In the genomic region with DNA sequence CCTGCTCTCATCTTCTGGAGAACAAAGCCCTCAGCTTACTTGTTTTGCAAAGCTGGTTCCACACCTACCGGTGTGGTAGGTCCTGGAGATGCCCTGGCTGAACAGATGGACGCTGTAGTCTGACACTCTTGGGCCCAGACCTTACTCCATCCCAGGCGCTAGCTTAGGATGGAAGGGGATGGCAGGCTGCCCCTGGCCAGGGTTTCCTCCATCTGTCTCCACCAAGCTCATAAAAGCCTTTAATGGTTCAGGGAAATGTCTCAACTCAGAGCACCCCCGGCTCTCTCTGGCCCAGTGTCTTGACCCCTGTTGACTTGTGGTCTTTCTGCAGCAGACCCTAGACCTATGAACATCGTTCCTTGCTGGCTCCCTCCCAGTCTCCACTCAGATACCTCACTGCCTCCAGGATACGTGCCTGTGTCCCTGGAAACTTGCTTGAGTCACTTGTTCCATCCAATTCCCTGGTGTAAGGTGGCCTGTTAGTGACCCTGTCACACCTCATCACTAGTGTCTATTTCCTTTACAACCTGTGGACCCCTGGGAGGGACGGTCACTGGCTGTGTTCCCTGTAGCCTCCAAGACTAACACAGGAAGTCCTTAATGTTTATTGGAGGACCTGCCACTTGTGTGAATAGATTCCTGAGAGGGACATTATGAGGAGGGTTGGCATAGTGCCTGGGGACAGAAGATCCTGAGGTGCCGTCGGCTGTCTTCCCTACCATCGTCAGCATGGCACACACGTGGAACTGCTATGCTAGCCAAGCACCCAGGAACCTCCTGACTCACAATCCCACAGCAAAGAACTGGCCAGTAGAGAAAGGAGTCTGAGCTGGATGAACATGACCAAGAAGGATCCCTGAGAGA, we compare ENCODE assay signal across 9 mouse cellular contexts. TPM values are rescaled to one million over a fixed set of nuclear protein-coding genes. Genes with fewer than 3 reads are reported as not detected.
DNase-seq lines count a peak whose midpoint lies in the region; ATAC-seq and TF ChIP-seq lines count a peak whose summit lies in the region.
"Had no signal": no experiment of that assay in that cellular context is flagged by ENCODE, and none has a peak within 500 bp of the region (broad histone marks: within the 10 kb centered on the region; RNA-seq: fewer than 3 reads in every experiment).

No protein-coding gene starts in this region.

- no peak for ATAC-seq in liver, embryonic 12.5 days
- no peak for ATAC-seq in intestine, postnatal 0 days
- ATAC-seq in midbrain, embryonic 11.5 days (ENCODE audit: low FRiP score) = no peak

- no peaks in the 10 kb centered on the region for H3K36me3 ChIP-seq in liver, adult 2 months (ENCODE audit: control insufficient read depth, insufficient read depth, low read length)
- H3K36me3 ChIP-seq in liver, embryonic 12.5 days = no peaks in the 10 kb centered on the region
- peaks cover 3% of the 10 kb centered on the region; the same call in 1 of the 2 replicates for H3K36me3 ChIP-seq in intestine, postnatal 0 days (ENCODE audit: control insufficient read depth, insufficient read depth)
- H3K36me3 ChIP-seq in small intestine, adult 2 months (ENCODE audit: control insufficient read depth, insufficient read depth, low read length) = peaks cover 14% of the 10 kb centered on the region
- H3K36me3 ChIP-seq in midbrain, embryonic 11.5 days (ENCODE audit: control insufficient read depth, insufficient read depth, low read length) = no peaks in the 10 kb centered on the region

- TF ChIP-seq CTCF in liver, adult 2 months (IDR thresholded peaks at IDR 0.05; ENCODE audit: low read depth, low read length) = no peak; the same call in 1 of the 2 replicates
- no peak for TF ChIP-seq CTCF in intestine, postnatal 0 days (IDR thresholded peaks at IDR 0.05; ENCODE audit: low read depth)
- no peak for TF ChIP-seq CTCF in small intestine, adult 2 months (IDR thresholded peaks at IDR 0.05; ENCODE audit: extremely low read depth, insufficient read length, insufficient replicate concordance, low read depth, low read length)

- H3K9ac ChIP-seq in liver, adult 2 months (ENCODE audit: low read depth, low read length) = peak overlapping the region; percentile 2; the same call in 1 of the 2 replicates
- H3K9ac ChIP-seq in liver, embryonic 12.5 days = no peak overlapping the region
- H3K9ac ChIP-seq in intestine, postnatal 0 days (ENCODE audit: low read depth, low read length) = no peak overlapping the region
- H3K9ac ChIP-seq in midbrain, embryonic 11.5 days (ENCODE audit: low read length) = no peak overlapping the region
- H3K9ac ChIP-seq: midbrain, embryonic 12.5 days had no signal

- H3K4me1 ChIP-seq in liver, adult 2 months (ENCODE audit: control insufficient read depth, insufficient read depth, low read length) = peaks cover 45% of the 10 kb centered on the region
- peaks cover 32% of the 10 kb centered on the region for H3K4me1 ChIP-seq in liver, embryonic 12.5 days
- peaks cover 5% of the 10 kb centered on the region for H3K4me1 ChIP-seq in intestine, postnatal 0 days (replicated peaks; ENCODE audit: control insufficient read depth, insufficient read depth, low read length)
- H3K4me1 ChIP-seq in small intestine, adult 2 months (ENCODE audit: control insufficient read depth, insufficient read depth, insufficient read length, low read length) = peaks cover 27% of the 10 kb centered on the region
- no peaks in the 10 kb centered on the region for H3K4me1 ChIP-seq in midbrain, embryonic 11.5 days (ENCODE audit: control insufficient read depth, insufficient read depth, low read length)

- H3K4me2 ChIP-seq in liver, embryonic 12.5 days = no peak overlapping the region
- no peak overlapping the region for H3K4me2 ChIP-seq in intestine, postnatal 0 days (replicated peaks; ENCODE audit: low read depth)
- no peak overlapping the region for H3K4me2 ChIP-seq in midbrain, embryonic 11.5 days
- H3K4me2 ChIP-seq: midbrain, embryonic 12.5 days had no signal

- peak; percentile 78 for DNase-seq in liver, adult 2 months (ENCODE audit: extremely low read depth, low read depth, low spot score)
- DNase-seq in cerebellum, postnatal 10 days = peak; percentile 95 to 97
- DNase-seq in T-cell, adult 2 months (ENCODE audit: low spot score) = no peak
- DNase-seq in midbrain, embryonic 11.5 days (ENCODE audit: low spot score, missing footprints) = no peak

- H3K27me3 ChIP-seq in liver, adult 2 months (ENCODE audit: control insufficient read depth, insufficient read depth, low read length) = no peaks in the 10 kb centered on the region
- 0 out of 2 replicates have a peak, but pooled peaks cover 3% of the 10 kb centered on the region for H3K27me3 ChIP-seq in liver, embryonic 12.5 days (replicated peaks)
- H3K27me3 ChIP-seq in intestine, postnatal 0 days (replicated peaks; ENCODE audit: control insufficient read depth, insufficient read depth, low read length) = no peaks in the 10 kb centered on the region
- no peaks in the 10 kb centered on the region for H3K27me3 ChIP-seq in small intestine, adult 2 months (ENCODE audit: control insufficient read depth, insufficient read depth, low read length)
- no peaks in the 10 kb centered on the region for H3K27me3 ChIP-seq in midbrain, embryonic 11.5 days (ENCODE audit: control insufficient read depth, insufficient read depth, low read length)

- peaks cover 9% of the 10 kb centered on the region; the same call in 1 of the 2 replicates for H3K79me2 ChIP-seq in liver, adult 2 months (ENCODE audit: control insufficient read depth, insufficient read depth, low read length)

- TF ChIP-seq POLR2A in liver, adult 2 months (IDR thresholded peaks at IDR 0.05; ENCODE audit: extremely low read depth, insufficient read depth, low read length) = 0 out of 2 replicates have a peak, but pooled peaks have one; percentile 20
- no peak; the same call in 1 of the 2 replicates for TF ChIP-seq POLR2A in small intestine, adult 2 months (IDR thresholded peaks at IDR 0.05; ENCODE audit: low read depth, low read length)

- H3K4me3 ChIP-seq in liver, adult 2 months (ENCODE audit: insufficient read depth, low read depth, low read length) = no peak overlapping the region
- H3K4me3 ChIP-seq in liver, embryonic 12.5 days = no peak overlapping the region
- no peak overlapping the region for H3K4me3 ChIP-seq in intestine, postnatal 0 days (ENCODE audit: low read depth, low read length)
- no peak overlapping the region for H3K4me3 ChIP-seq in small intestine, adult 2 months (ENCODE audit: low read depth, low read length)
- no peak overlapping the region for H3K4me3 ChIP-seq in midbrain, embryonic 11.5 days (ENCODE audit: low read depth, low read length)
- H3K4me3 ChIP-seq: layer of hippocampus, adult 2 months; midbrain, embryonic 12.5 days had no signal

- WGBS in liver, adult 2 months = 27% methylated on average over 11 of the region's 11 CpGs
- 61% methylated on average over 11 of the region's 11 CpGs for WGBS in liver, embryonic 12.5 days (ENCODE audit: insufficient replicate concordance)
- 31% methylated on average over 11 of the region's 11 CpGs for WGBS in intestine, postnatal 0 days
- WGBS in small intestine, adult 2 months = 16% methylated on average over 11 of the region's 11 CpGs
- 81% methylated on average over 11 of the region's 11 CpGs for WGBS in midbrain, embryonic 11.5 days

- H3K27ac ChIP-seq in liver, adult 2 months (replicated peaks; ENCODE audit: insufficient read depth, low read depth, low read length) = peak overlapping the region; percentile 85
- H3K27ac ChIP-seq in liver, embryonic 12.5 days = no peak overlapping the region
- peak overlapping the region; percentile 47 for H3K27ac ChIP-seq in intestine, postnatal 0 days (ENCODE audit: low read depth, low read length)
- peak overlapping the region; percentile 64 for H3K27ac ChIP-seq in small intestine, adult 2 months (ENCODE audit: insufficient read depth, low read depth, low read length)
- H3K27ac ChIP-seq in midbrain, embryonic 11.5 days (ENCODE audit: low read depth, low read length) = no peak overlapping the region
- H3K27ac ChIP-seq: layer of hippocampus, adult 2 months; midbrain, embryonic 12.5 days had no signal

- no peaks in the 10 kb centered on the region for H3K9me3 ChIP-seq in liver, embryonic 12.5 days (replicated peaks)
- H3K9me3 ChIP-seq in intestine, postnatal 0 days (ENCODE audit: control insufficient read depth) = no peaks in the 10 kb centered on the region
- H3K9me3 ChIP-seq in midbrain, embryonic 11.5 days (ENCODE audit: control insufficient read depth, low read length) = no peaks in the 10 kb centered on the region
- H3K9me3 ChIP-seq: midbrain, embryonic 12.5 days had no signal

RNA-seq across cellular contexts. Expression of gene Ehd1, which starts 9.0 kb away (rescaled TPM):
- 25.3 and 29.7 TPM in 2 replicates for total RNA-seq in liver, adult 2 months (2014; rRNA removed)
- 140 and 154 TPM in 2 replicates for polyA plus RNA-seq in liver, adult 2 months (2012; rRNA removed)
- 85.4 and 91.9 TPM in 2 replicates for polyA plus RNA-seq in liver, embryonic 12.5 days (2016; fragmentation: Nextera tagmentation; extraction: Ambion mirVana)
- 177 and 201 TPM in 2 replicates for polyA plus RNA-seq in intestine, postnatal 0 days (2015; fragmentation: Nextera tagmentation; extraction: Ambion mirVana)
- 315 and 714 TPM in 2 replicates for polyA plus RNA-seq in small intestine, adult 2 months (2012; rRNA removed)
- polyA plus RNA-seq in midbrain, embryonic 11.5 days (2014; fragmentation: Nextera tagmentation; extraction: Ambion mirVana) = 64.1 and 68.2 TPM in 2 replicates

RNA-seq across cellular contexts. Expression of gene Atg2a, which starts 26.1 kb away (rescaled TPM):
- total RNA-seq in liver, adult 2 months (2014; rRNA removed) = 9.1 and 16.0 TPM in 2 replicates
- polyA plus RNA-seq in liver, adult 2 months (2012; rRNA removed) = 26.8 and 32.3 TPM in 2 replicates
- 7.1 and 8.2 TPM in 2 replicates for polyA plus RNA-seq in liver, embryonic 12.5 days (2016; fragmentation: Nextera tagmentation; extraction: Ambion mirVana)
- 3.6 and 4.0 TPM in 2 replicates for polyA plus RNA-seq in intestine, postnatal 0 days (2015; fragmentation: Nextera tagmentation; extraction: Ambion mirVana)
- polyA plus RNA-seq in small intestine, adult 2 months (2012; rRNA removed) = 37.0 and 68.8 TPM in 2 replicates
- polyA plus RNA-seq in midbrain, embryonic 11.5 days (2014; fragmentation: Nextera tagmentation; extraction: Ambion mirVana) = 7.1 and 8.1 TPM in 2 replicates

RNA-seq across cellular contexts. Expression of gene Ppp2r5b, which starts 31.9 kb away (rescaled TPM):
- total RNA-seq in liver, adult 2 months (2014; rRNA removed) = 3.2 and 3.3 TPM in 2 replicates
- 12.5 and 14.5 TPM in 2 replicates for polyA plus RNA-seq in liver, adult 2 months (2012; rRNA removed)
- polyA plus RNA-seq in liver, embryonic 12.5 days (2016; fragmentation: Nextera tagmentation; extraction: Ambion mirVana) = 6.4 TPM in 2 replicates
- polyA plus RNA-seq in intestine, postnatal 0 days (2015; fragmentation: Nextera tagmentation; extraction: Ambion mirVana) = 15.2 and 17.1 TPM in 2 replicates
- 64.2 and 112 TPM in 2 replicates for polyA plus RNA-seq in small intestine, adult 2 months (2012; rRNA removed)
- polyA plus RNA-seq in midbrain, embryonic 11.5 days (2014; fragmentation: Nextera tagmentation; extraction: Ambion mirVana) = 39.1 and 41.0 TPM in 2 replicates

RNA-seq across cellular contexts. Expression of gene Cdc42bpg, which starts 38.7 kb away (rescaled TPM):
- total RNA-seq in liver, adult 2 months (2014; rRNA removed) = 3.1 and 4.6 TPM in 2 replicates
- 6.7 and 7.3 TPM in 2 replicates for polyA plus RNA-seq in liver, adult 2 months (2012; rRNA removed)
- polyA plus RNA-seq in liver, embryonic 12.5 days (2016; fragmentation: Nextera tagmentation; extraction: Ambion mirVana) = 0.20 TPM in 2 replicates
- 1.8 and 2.3 TPM in 2 replicates for polyA plus RNA-seq in intestine, postnatal 0 days (2015; fragmentation: Nextera tagmentation; extraction: Ambion mirVana)
- 26.0 and 53.2 TPM in 2 replicates for polyA plus RNA-seq in small intestine, adult 2 months (2012; rRNA removed)
- polyA plus RNA-seq in midbrain, embryonic 11.5 days (2014; fragmentation: Nextera tagmentation; extraction: Ambion mirVana) = 0.23 and 0.42 TPM in 2 replicates

RNA-seq across cellular contexts. Expression of gene Gpha2, which starts 41.4 kb away (rescaled TPM):
- 0.27 and 0.28 TPM in 2 replicates for total RNA-seq in liver, adult 2 months (2014; rRNA removed)
- polyA plus RNA-seq in liver, adult 2 months (2012; rRNA removed) = not detected in 2 replicates
- polyA plus RNA-seq in liver, embryonic 12.5 days (2016; fragmentation: Nextera tagmentation; extraction: Ambion mirVana) = not detected in 2 replicates
- polyA plus RNA-seq in intestine, postnatal 0 days (2015; fragmentation: Nextera tagmentation; extraction: Ambion mirVana) = 0.26 and 0.34 TPM in 2 replicates
- polyA plus RNA-seq in small intestine, adult 2 months (2012; rRNA removed) = 0.74 TPM in 1 of 2 replicates, not detected in the other
- 0.39 and 0.40 TPM in 2 replicates for polyA plus RNA-seq in midbrain, embryonic 11.5 days (2014; fragmentation: Nextera tagmentation; extraction: Ambion mirVana)
- total RNA-seq: layer of hippocampus, adult 2 months had no signal

Comparison
In these comparisons a context has a peak if more than half of its experiments do, and no peak if none do; other contexts are left out.
1. H3K27ac ChIP-seq: peak in liver, adult 2 months (single experiment), intestine, postnatal 0 days (single experiment) and small intestine, adult 2 months (single experiment); none in liver, embryonic 12.5 days (single experiment) and midbrain, embryonic 11.5 days (single experiment).
2. DNase-seq: peak in liver, adult 2 months (single experiment) and cerebellum, postnatal 10 days (2 of 2); none in T-cell, adult 2 months (single experiment) and midbrain, embryonic 11.5 days (single experiment).